Mouse (Mus musculus) heart, embryonic 13.5 days (tissue): ENCODE data around the gene Itfg2. TPM values are rescaled to one million over a fixed set of nuclear protein-coding genes. Genes with fewer than 3 reads are reported as not detected.
"Not testable (repeated sequence)": the region's sequence is repeated elsewhere in the genome, so short reads cannot be mapped to it uniquely, and the experiment has no call there.

Source experiments
- ATAC-seq: fragments of 200-750 bp; cut with Nextera tagmentation; 2 replicates; pipeline ENCODE4 v1.8.0; 2017; ENCODE audit warnings: moderate TSS enrichment; ENCODE audit not compliant: insufficient number of reproducible peaks, low FRiP score, low TSS enrichment; ENCODE audit errors: extremely low read depth
- H3K27ac ChIP-seq: fragments of 300-500 bp; sonication (generic); replicated peaks from 2 replicates; pipeline ENCODE4 v1.5.1; 2015; ENCODE audit warnings: moderate library complexity, mild to moderate bottlenecking, inconsistent platforms
- H3K27me3 ChIP-seq: fragments of 300-500 bp; sonication (generic); replicated peaks from 2 replicates; pipeline ENCODE4 v1.6.1; 2015; ENCODE audit warnings: mild to moderate bottlenecking, inconsistent platforms
- H3K36me3 ChIP-seq: fragments of 300-500 bp; sonication (generic); 2 replicates; pipeline ENCODE4 v1.6.1; 2015; ENCODE audit warnings: mild to moderate bottlenecking, inconsistent platforms
- H3K4me1 ChIP-seq: fragments of 300-500 bp; sonication (generic); 2 replicates; pipeline ENCODE4 v1.6.1; 2015; ENCODE audit warnings: inconsistent platforms
- H3K4me2 ChIP-seq: fragments of 300-500 bp; sonication (generic); 2 replicates; pipeline ENCODE4 v1.6.1; 2015; ENCODE audit warnings: inconsistent platforms, mild to moderate bottlenecking, moderate library complexity
- H3K4me3 ChIP-seq: fragments of 300-500 bp; sonication (generic); 2 replicates; pipeline ENCODE4 v1.5.1; 2015; ENCODE audit warnings: moderate library complexity, mild to moderate bottlenecking, inconsistent platforms
- H3K9ac ChIP-seq: fragments of 300-500 bp; sonication (generic); 2 replicates; pipeline ENCODE4 v1.6.1; 2015; ENCODE audit warnings: inconsistent platforms, mild to moderate bottlenecking, moderate library complexity
- H3K9me3 ChIP-seq: fragments of 300-500 bp; sonication (generic); 2 replicates; pipeline ENCODE4 v1.6.1; 2016; ENCODE audit warnings: inconsistent platforms
- WGBS: fragments of 180-500 bp; shearing (Covaris S2); methylation state at CpG from one replicate; pipeline ENCODE4 v1.1.7; 2015; ENCODE audit warnings: mixed read lengths; 5-methylcytosine and 5-hydroxymethylcytosine counted together
- polyA plus RNA-seq: library from polyadenylated mRNA; unstranded; fragments of >200 nt; fragmentation: Nextera tagmentation; extraction: Ambion mirVana; gene quantifications from 2 replicates; pipeline ENCODE4 v1.2.1, GENCODE M21; 2015

The Itfg2 gene
- polyA plus RNA-seq, 1 experiment from 2014 or later = 30.6 TPM

DNA sequence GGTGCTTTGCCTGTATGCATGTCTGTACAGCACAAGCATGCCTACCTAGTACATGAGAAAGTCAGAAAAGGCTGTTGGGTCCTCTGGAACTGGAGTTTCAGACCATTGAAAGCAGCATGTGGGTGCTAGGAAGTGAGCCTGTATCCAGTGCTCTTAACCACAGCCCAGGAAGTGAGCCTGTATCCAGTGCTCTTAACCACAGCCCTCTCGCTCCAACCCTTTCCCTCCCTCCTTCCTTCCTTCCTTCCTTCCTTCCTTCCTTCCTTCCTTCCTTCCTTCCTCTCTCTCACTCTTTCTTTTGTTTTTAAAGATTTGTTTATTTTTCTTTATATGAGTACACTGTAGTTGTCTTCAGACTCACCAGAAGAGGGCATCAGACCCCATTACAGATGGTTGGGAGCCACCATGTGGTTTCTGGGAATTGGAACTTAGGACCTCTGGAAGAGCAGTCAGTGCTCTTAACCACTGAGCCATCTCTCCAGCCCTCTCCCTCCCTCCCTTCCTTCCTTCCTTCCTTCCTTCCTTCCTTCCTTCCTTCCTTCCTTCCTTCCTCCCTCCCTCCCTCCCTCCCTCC, 44.0 kb downstream of the Itfg2 start:
- peaks cover 17% of the 10 kb centered on the region for H3K36me3 ChIP-seq
- not testable (repeated sequence) for H3K4me3 ChIP-seq, H3K27ac ChIP-seq, H3K27me3 ChIP-seq, H3K9me3 ChIP-seq, H3K4me1 ChIP-seq, ATAC-seq, H3K9ac ChIP-seq, H3K4me2 ChIP-seq
- 43% methylated on average over 1 of the region's 1 CpGs for WGBS

DNA sequence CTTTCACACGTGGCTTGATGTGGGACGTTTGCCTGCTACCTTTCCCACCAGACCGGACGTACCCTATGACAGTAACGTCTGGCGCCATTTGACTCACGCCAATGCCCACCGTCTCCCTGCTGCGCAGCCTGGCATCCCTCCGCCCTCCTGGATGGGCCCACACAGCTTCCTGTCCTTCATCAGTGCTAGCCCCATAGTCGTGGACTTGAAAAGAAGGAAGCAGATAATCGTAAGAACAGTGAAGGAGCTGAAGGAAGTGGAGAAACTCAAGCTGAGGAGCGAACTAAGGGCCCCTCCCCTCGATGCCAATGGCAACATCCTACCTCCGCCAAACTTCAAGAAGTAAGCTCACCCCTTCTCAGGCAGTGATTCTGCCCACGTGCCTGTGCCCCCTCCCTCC, 45.1 kb downstream of the Itfg2 start:
- no peaks in the 10 kb centered on the region for H3K27me3 ChIP-seq
- no peak overlapping the region for H3K27ac ChIP-seq
- no peaks in the 10 kb centered on the region for H3K9me3 ChIP-seq
- no peak overlapping the region for H3K9ac ChIP-seq
- H3K4me3 ChIP-seq = no peak overlapping the region
- H3K36me3 ChIP-seq = peaks cover 24% of the 10 kb centered on the region
- H3K4me1 ChIP-seq = peaks cover 6% of the 10 kb centered on the region
- no peak for ATAC-seq
- H3K4me2 ChIP-seq = no peak overlapping the region
- WGBS = 78% methylated on average over 16 of the region's 16 CpGs

DNA sequence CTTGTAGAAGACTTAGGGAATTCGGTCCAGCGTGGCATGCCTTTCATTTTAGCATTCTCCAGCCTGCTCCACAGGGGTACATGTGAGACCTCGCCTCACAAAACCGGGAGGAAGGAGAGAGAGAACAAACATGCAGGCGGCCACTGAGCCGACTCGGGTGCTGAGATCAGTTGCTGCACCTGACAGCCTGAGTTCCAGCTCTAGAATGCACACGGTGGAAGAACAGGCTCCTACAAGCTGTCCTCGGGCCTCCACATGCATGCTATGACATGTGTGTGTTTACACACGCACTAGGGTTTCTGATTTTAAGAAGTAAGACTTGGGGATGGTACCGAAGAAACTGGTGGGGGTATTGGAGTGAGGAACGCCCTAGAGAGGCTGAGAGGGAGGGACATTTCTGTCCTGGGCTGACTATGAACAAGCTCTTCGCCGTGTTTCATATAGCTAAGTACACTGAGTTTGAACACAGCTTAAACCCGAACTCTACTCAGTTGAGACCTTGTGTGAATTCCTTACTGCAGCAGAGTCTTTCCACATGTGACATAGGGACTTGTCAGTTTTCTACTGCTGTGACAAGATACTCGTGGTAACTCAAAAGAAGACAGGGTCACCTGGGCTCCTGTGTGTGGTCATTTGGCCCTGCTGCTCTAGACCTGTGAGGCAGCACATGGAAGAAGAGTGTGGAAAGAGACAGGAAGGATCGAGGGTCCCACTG, 48.2 kb downstream of the Itfg2 start:
- Histone ChIP-seq H3K27me3 (no peaks in the 10 kb centered on the region), H3K27ac (no peak overlapping the region), H3K9ac (no peak overlapping the region), H3K4me1 (peaks cover 8% of the 10 kb centered on the region), H3K36me3 (peaks cover 55% of the 10 kb centered on the region), H3K4me2 (no peak overlapping the region), H3K4me3 (no peak overlapping the region), H3K9me3 (no peaks in the 10 kb centered on the region)
- no peak for ATAC-seq
- WGBS = 90% methylated on average over 17 of the region's 17 CpGs

DNA sequence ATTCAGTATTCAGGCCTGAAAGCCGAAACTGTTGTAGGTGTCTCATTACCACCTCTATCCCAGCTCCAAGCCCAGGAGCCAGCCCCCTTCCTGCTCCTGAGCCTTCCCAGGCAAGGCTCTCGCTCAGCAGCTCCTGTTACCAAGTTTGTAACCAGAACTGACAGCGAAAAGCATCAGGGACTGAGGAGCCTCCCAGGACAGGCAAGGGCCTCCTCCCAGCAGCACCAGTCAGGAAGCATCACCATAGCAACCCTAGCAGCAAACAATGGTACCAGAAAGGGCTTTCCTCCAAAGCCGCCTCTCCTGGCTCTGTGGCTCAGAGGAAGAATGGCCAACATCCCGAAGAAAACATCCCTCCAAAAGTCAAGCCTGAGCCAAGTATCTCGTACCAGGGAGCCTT, 49.5 kb downstream of the Itfg2 start, which contains the start of the genes Tex52 and Gm44596:
Tex52 (plus strand) TSS at position 265 of the 400 bp plus-strand sequence.
Gm44596 (plus strand) TSS at position 312 of the 400 bp plus-strand sequence.
- 32% methylated on average over 6 of the region's 6 CpGs for WGBS
- H3K9me3 ChIP-seq = no peaks in the 10 kb centered on the region
- H3K27me3 ChIP-seq = no peaks in the 10 kb centered on the region
- peaks cover 69% of the 10 kb centered on the region for H3K36me3 ChIP-seq
- 0 out of 2 replicates have a peak, but pooled peaks have one; percentile 33 for ATAC-seq
- peaks cover 8% of the 10 kb centered on the region for H3K4me1 ChIP-seq
- H3K4me3 ChIP-seq = no peak within 1 kb of the TSS
- H3K9ac ChIP-seq = no peak within 1 kb of the TSS
- H3K27ac ChIP-seq = no peak within 1 kb of the TSS
- H3K4me2 ChIP-seq = no peak within 1 kb of the TSS

DNA sequence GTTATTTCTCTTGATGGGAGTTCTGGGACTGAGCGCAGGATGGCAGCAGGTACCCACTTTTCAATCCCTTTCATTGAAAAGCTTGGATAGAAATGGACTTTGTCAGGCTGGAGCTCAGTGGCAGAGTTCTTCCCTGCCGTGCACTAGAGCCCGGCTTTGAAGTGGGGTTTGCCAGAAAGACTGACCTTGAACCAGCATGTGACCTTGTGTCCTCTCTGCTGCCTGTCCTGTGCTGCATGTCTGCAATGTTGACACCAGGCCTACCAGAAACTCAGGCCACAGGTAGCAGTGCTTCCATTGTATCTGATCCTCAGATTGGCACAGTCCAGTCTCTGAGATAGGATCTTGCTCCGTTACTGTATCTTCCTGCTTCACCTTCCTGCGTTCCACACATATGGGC, 54.7 kb downstream of the Itfg2 start:
- H3K27me3 ChIP-seq = no peaks in the 10 kb centered on the region
- H3K4me1 ChIP-seq = peaks cover 15% of the 10 kb centered on the region
- no peak overlapping the region for H3K4me2 ChIP-seq
- 67% methylated on average over 5 of the region's 5 CpGs for WGBS
- no peak for ATAC-seq
- no peaks in the 10 kb centered on the region for H3K9me3 ChIP-seq
- no peak overlapping the region for H3K9ac ChIP-seq
- H3K27ac ChIP-seq = no peak overlapping the region
- peaks cover 98% of the 10 kb centered on the region for H3K36me3 ChIP-seq
- no peak overlapping the region for H3K4me3 ChIP-seq

DNA sequence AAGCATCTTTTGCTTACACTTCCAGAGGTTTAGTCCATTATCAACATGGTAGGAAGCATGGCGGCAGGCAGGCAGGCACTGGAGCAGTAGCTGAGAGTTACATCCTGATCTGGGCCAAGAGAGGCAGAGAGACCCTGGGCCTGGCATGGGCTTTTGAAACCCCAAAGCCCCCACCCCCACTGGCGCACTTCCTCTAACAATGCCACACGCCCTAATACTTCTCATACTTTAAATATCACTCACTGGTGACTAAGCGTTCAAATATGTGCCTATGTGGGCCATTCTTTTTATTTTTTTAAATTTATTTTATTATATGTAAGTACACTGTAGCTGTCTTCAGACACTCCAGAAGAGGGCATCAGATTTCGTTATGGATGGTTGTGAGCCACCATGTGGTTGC, 58.3 kb downstream of the Itfg2 start:
- no peaks in the 10 kb centered on the region for H3K27me3 ChIP-seq
- H3K4me1 ChIP-seq = peaks cover 32% of the 10 kb centered on the region
- WGBS = 90% methylated on average over 5 of the region's 5 CpGs
- ATAC-seq = no peak
- no peak overlapping the region for H3K4me3 ChIP-seq
- no peak overlapping the region for H3K27ac ChIP-seq
- H3K9me3 ChIP-seq = no peaks in the 10 kb centered on the region
- H3K9ac ChIP-seq = no peak overlapping the region
- H3K36me3 ChIP-seq = peaks cover 63% of the 10 kb centered on the region
- H3K4me2 ChIP-seq = no peak overlapping the region

DNA sequence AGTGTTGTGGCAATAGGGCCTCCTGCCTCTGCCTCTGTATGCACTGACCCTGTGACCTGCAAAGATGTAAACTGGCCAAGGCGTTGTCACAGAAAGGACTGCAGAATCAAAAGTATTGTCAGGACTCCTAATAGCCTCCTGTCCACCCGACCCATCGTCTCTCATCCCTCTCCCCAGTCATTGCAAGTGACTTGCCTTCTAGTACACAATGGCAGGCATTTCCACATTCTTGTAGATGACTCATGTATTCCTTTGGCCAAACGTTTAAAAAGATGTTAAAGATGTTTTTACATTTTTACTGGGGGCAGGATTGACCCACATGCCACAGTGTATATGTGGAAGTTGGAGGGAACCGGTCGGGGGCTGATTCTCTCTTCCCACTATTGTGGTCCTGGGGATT, 60.0 kb downstream of the Itfg2 start:
- WGBS = 76% methylated on average over 6 of the region's 6 CpGs
- H3K9me3 ChIP-seq = no peaks in the 10 kb centered on the region
- H3K4me1 ChIP-seq = peaks cover 39% of the 10 kb centered on the region
- no peak overlapping the region; the same call in 1 of the 2 replicates for H3K27ac ChIP-seq
- H3K9ac ChIP-seq = 0 out of 2 replicates have a peak overlapping the region, but pooled peaks have one; percentile 7
- H3K36me3 ChIP-seq = peaks cover 53% of the 10 kb centered on the region
- no peak for ATAC-seq
- H3K4me3 ChIP-seq = 0 out of 2 replicates have a peak overlapping the region, but pooled peaks have one; percentile 76
- no peaks in the 10 kb centered on the region for H3K27me3 ChIP-seq
- peak overlapping the region; percentile 83 for H3K4me2 ChIP-seq

DNA sequence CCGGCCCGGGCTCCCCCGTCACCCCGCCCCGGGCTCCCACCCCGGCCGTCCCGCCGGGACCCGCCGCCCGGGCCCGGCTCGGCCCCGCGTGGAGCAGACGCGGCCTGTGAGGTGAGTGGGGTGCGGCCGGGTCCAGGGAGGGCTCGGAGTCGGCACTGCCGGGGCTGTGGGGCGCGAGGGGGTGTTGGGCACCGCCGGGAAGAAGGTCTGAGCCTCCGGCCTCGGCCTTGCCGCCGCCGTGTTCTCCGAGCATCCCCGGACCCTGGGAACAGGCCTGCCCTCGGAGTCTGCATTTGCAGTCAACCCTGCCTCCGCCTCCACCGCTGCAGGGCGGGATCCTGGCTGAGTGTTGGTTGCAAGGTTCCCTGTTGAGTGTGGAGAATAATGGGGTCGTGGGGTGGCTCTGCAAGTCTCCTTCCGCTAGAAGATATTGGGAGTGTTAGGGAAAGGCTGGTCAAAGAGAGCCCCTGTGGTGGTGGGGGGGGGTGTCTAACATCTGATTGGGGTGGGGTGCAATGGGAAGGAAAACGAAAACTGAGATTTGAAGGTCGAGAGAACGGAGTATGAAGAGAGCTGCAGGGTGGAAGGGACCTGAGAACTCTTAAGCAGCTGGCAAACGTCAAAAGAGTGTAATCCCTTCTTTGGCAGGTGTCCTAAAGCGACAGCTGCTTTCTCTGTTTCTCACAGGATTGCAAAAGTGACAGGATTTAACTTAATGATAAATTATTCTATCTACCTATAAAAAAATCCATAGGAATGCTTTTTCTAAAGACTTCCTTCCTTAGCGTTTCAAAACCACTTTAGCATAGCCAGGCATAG, 61.5 kb downstream of the Itfg2 start:
- H3K9ac ChIP-seq = peak overlapping the region; percentile 93
- peaks cover 39% of the 10 kb centered on the region for H3K4me1 ChIP-seq
- no peaks in the 10 kb centered on the region for H3K27me3 ChIP-seq
- H3K9me3 ChIP-seq = no peaks in the 10 kb centered on the region
- H3K36me3 ChIP-seq = peaks cover 47% of the 10 kb centered on the region
- no peak for ATAC-seq
- peak overlapping the region; percentile 83 for H3K4me2 ChIP-seq
- peak overlapping the region; percentile 76 for H3K4me3 ChIP-seq
- 3% methylated on average over 34 of the region's 46 CpGs for WGBS
- H3K27ac ChIP-seq = peak overlapping the region; percentile 95

DNA sequence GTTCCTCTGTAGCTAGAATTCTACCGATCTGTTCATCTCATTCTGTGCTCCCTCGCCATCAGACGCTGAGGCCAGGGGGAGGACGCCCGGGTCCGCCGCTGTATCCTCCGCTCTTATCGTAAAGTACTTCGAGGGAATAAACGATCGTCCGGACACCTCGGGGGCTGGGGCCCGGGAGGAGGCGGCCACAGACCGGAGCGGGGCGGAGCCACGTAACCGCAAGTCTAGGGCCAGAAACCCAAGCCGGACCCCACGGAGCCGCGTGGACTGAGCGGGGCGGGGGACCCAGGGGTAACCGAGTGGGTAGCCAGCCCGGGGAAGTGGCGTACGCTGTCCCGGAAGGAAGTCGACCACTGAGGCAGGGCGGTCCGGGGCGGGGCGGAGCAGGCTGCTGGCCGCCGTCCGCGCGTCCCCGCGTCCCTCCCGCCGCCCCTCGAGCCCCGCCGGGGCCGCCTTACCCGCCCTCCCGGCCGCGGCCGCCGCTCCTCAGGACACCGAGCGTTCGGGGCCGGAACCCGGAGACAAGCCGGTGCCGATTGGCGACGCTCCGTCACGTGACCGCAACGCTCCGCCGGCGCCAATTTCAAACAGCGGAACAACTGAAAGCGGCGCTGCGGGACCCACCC, 62.2 kb downstream of the Itfg2 start, which contains the start of the genes Rhno1 and Foxm1:
Rhno1 (minus strand) TSS at position 531 of the 626 bp plus-strand sequence.
Foxm1 (plus strand) TSS at position 587 of the 626 bp plus-strand sequence.
- ATAC-seq = peak; percentile 90
- under 1% methylated on average over 56 of the region's 76 CpGs for WGBS
- Histone ChIP-seq H3K27me3 (no peaks in the 10 kb centered on the region), H3K36me3 (peaks cover 47% of the 10 kb centered on the region), H3K9me3 (no peaks in the 10 kb centered on the region), H3K4me2 (peak within 1 kb of the TSS; percentile 83), H3K27ac (peak within 1 kb of the TSS; percentile 95), H3K4me1 (peaks cover 39% of the 10 kb centered on the region), H3K9ac (peak within 1 kb of the TSS; percentile 93), H3K4me3 (peak within 1 kb of the TSS; percentile 76)

DNA sequence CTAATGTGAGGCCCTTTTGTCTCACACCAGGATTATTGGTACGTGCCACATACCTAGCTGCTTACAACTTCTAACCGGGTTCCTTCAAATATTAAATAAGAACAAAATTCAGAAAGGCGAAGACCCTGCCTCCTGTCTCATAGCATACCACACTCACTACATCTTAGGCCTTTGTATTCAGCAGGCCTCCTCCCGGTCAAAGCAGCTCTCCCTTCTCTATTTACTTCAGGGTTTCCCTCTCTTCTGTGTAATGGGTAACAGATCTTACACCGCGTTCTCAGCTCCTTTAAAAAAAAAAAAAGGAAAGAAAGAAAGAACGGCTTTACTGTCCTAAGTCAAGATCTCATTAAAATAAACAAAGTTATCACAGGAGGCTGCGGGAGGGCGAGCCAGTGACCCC, 62.8 kb downstream of the Itfg2 start:
- Histone ChIP-seq H3K27ac (peak overlapping the region; percentile 95), H3K27me3 (no peaks in the 10 kb centered on the region), H3K9me3 (no peaks in the 10 kb centered on the region), H3K9ac (peak overlapping the region; percentile 93), H3K4me2 (peak overlapping the region; percentile 83), H3K4me1 (peaks cover 39% of the 10 kb centered on the region), H3K4me3 (peak overlapping the region; percentile 76), H3K36me3 (peaks cover 47% of the 10 kb centered on the region)
- ATAC-seq = no peak
- 17% methylated on average over 9 of the region's 9 CpGs for WGBS
